Mouse (Mus musculus) hindbrain, embryonic 16.5 days (tissue): ENCODE data around the gene Tas2r126. TPM values are rescaled to one million over a fixed set of nuclear protein-coding genes. Genes with fewer than 3 reads are reported as not detected.

Source experiments
- ATAC-seq: fragments of 200-750 bp; cut with Nextera tagmentation; 2 replicates; pipeline ENCODE4 v1.8.0; 2017; ENCODE audit warnings: moderate TSS enrichment, moderate library complexity
- H3K27ac ChIP-seq: fragments of 300-500 bp; sonication (generic); 2 replicates; pipeline ENCODE4 v1.5.1; 2014; ENCODE audit warnings: low read depth, mild to moderate bottlenecking, control low read depth, low read length, moderate library complexity
- H3K27me3 ChIP-seq: fragments of 300-500 bp; sonication (generic); replicated peaks from 2 replicates; pipeline ENCODE4 v1.6.1; 2014; ENCODE audit warnings: low read length; ENCODE audit not compliant: control insufficient read depth, insufficient read depth
- H3K36me3 ChIP-seq: fragments of 300-500 bp; sonication (generic); 2 replicates; pipeline ENCODE4 v1.6.1; 2014; ENCODE audit warnings: mild to moderate bottlenecking, low read length, moderate library complexity, mixed read lengths; ENCODE audit not compliant: control insufficient read depth, insufficient read depth
- H3K4me1 ChIP-seq: fragments of 300-500 bp; sonication (generic); 2 replicates; pipeline ENCODE4 v1.6.1; 2014; ENCODE audit warnings: low read depth, low read length; ENCODE audit not compliant: control insufficient read depth, insufficient read depth
- H3K4me2 ChIP-seq: fragments of 300-500 bp; sonication (generic); 2 replicates; pipeline ENCODE4 v1.6.1; 2014; ENCODE audit warnings: mild to moderate bottlenecking, low read length, control low read depth, moderate library complexity
- H3K4me3 ChIP-seq: fragments of 300-500 bp; sonication (generic); 2 replicates; pipeline ENCODE4 v1.5.1; 2014; ENCODE audit warnings: mild to moderate bottlenecking, low read length, control low read depth, moderate library complexity
- H3K9ac ChIP-seq: fragments of 300-500 bp; sonication (generic); 2 replicates; pipeline ENCODE4 v1.6.1; 2014; ENCODE audit warnings: low read depth, mild to moderate bottlenecking, control low read depth, low read length, moderate library complexity
- H3K9me3 ChIP-seq: fragments of 300-500 bp; sonication (generic); 2 replicates; pipeline ENCODE4 v1.6.1; 2014; ENCODE audit warnings: mild to moderate bottlenecking, low read length, moderate library complexity; ENCODE audit not compliant: control insufficient read depth
- WGBS: fragments of 180-500 bp; shearing (Covaris S2); extraction: QIAGEN DNeasy Blood & Tissue Kit; methylation state at CpG from one replicate; pipeline ENCODE4 v1.1.7; 2014; 5-methylcytosine and 5-hydroxymethylcytosine counted together
- polyA plus RNA-seq: library from polyadenylated mRNA; unstranded; fragments of >200 nt; fragmentation: Nextera tagmentation; extraction: Ambion mirVana; gene quantifications from 2 replicates; pipeline ENCODE4 v1.2.1, GENCODE M21; 2015

Tas2r126 gene
- polyA plus RNA-seq, 1 experiment from 2014 or later = not detected

GRCm38 (mm10) chr6:42419443-42419842 lies 14.9 kb upstream of the Tas2r126 start:
- no peak overlapping the region for H3K4me2 ChIP-seq
- H3K27ac ChIP-seq = no peak overlapping the region
- H3K9me3 ChIP-seq = no peaks in the 10 kb centered on the region
- no peak for ATAC-seq
- no peaks in the 10 kb centered on the region for H3K36me3 ChIP-seq
- WGBS = 90% methylated on average over 2 of the region's 2 CpGs
- no peaks in the 10 kb centered on the region for H3K4me1 ChIP-seq
- no peak overlapping the region for H3K9ac ChIP-seq
- H3K27me3 ChIP-seq = no peaks in the 10 kb centered on the region
- no peak overlapping the region for H3K4me3 ChIP-seq

GRCm38 (mm10) chr6:42421439-42421838 lies 12.9 kb upstream of the Tas2r126 start:
- Histone ChIP-seq H3K27ac (no peak overlapping the region), H3K36me3 (no peaks in the 10 kb centered on the region), H3K4me2 (no peak overlapping the region), H3K4me3 (no peak overlapping the region), H3K9ac (no peak overlapping the region), H3K4me1 (no peaks in the 10 kb centered on the region), H3K27me3 (no peaks in the 10 kb centered on the region), H3K9me3 (no peaks in the 10 kb centered on the region)
- 66% methylated on average over 2 of the region's 2 CpGs for WGBS
- ATAC-seq = no peak

- Histone ChIP-seq H3K36me3 (no peaks in the 10 kb centered on the region), H3K27me3 (no peaks in the 10 kb centered on the region), H3K9me3 (no peaks in the 10 kb centered on the region), H3K27ac (no peak overlapping the region), H3K4me3 (no peak overlapping the region), H3K4me1 (no peaks in the 10 kb centered on the region), H3K4me2 (no peak overlapping the region), H3K9ac (no peak overlapping the region)
- ATAC-seq = no peak
- 97% methylated on average over 3 of the region's 3 CpGs for WGBS
Observed at GRCm38 (mm10) chr6:42424472-42424871, 9.9 kb upstream of the Tas2r126 start.

- H3K4me1 ChIP-seq = no peaks in the 10 kb centered on the region
- H3K4me2 ChIP-seq = no peak overlapping the region
- 87% methylated on average over 4 of the region's 4 CpGs for WGBS
- no peak overlapping the region for H3K4me3 ChIP-seq
- H3K27ac ChIP-seq = no peak overlapping the region
- no peaks in the 10 kb centered on the region for H3K36me3 ChIP-seq
- H3K9me3 ChIP-seq = no peaks in the 10 kb centered on the region
- no peak overlapping the region for H3K9ac ChIP-seq
- ATAC-seq = no peak
- no peaks in the 10 kb centered on the region for H3K27me3 ChIP-seq
Observed at GRCm38 (mm10) chr6:42426337-42426736, 8.0 kb upstream of the Tas2r126 start.

GRCm38 (mm10) chr6:42433554-42433953 lies 781 bp upstream of the Tas2r126 start:
- Histone ChIP-seq H3K9me3 (no peaks in the 10 kb centered on the region), H3K27me3 (no peaks in the 10 kb centered on the region), H3K27ac (no peak overlapping the region), H3K36me3 (no peaks in the 10 kb centered on the region), H3K4me1 (no peaks in the 10 kb centered on the region), H3K9ac (no peak overlapping the region), H3K4me2 (no peak overlapping the region), H3K4me3 (no peak overlapping the region)
- WGBS = 73% methylated on average over 2 of the region's 2 CpGs
- no peak for ATAC-seq

- H3K4me2 ChIP-seq = no peak overlapping the region
- H3K9ac ChIP-seq = no peak overlapping the region
- WGBS = 70% methylated on average over 2 of the region's 2 CpGs
- H3K27ac ChIP-seq = no peak overlapping the region
- ATAC-seq = no peak
- H3K9me3 ChIP-seq = no peaks in the 10 kb centered on the region
- no peaks in the 10 kb centered on the region for H3K36me3 ChIP-seq
- H3K4me3 ChIP-seq = no peak overlapping the region
- H3K27me3 ChIP-seq = no peaks in the 10 kb centered on the region
- H3K4me1 ChIP-seq = no peaks in the 10 kb centered on the region
Observed at GRCm38 (mm10) chr6:42435490-42435889, 1.2 kb downstream of the Tas2r126 start.

- Histone ChIP-seq H3K4me1 (no peaks in the 10 kb centered on the region), H3K27me3 (no peaks in the 10 kb centered on the region), H3K9me3 (no peaks in the 10 kb centered on the region), H3K4me3 (no peak overlapping the region), H3K27ac (no peak overlapping the region), H3K4me2 (no peak overlapping the region), H3K9ac (no peak overlapping the region), H3K36me3 (no peaks in the 10 kb centered on the region)
- WGBS = 79% methylated on average over 2 of the region's 2 CpGs
- ATAC-seq = no peak
Observed at GRCm38 (mm10) chr6:42441395-42441794, 7.1 kb downstream of the Tas2r126 start.

- no peak for ATAC-seq
- 86% methylated on average over 2 of the region's 2 CpGs for WGBS
- no peak overlapping the region for H3K4me3 ChIP-seq
- H3K4me1 ChIP-seq = no peaks in the 10 kb centered on the region
- no peak overlapping the region for H3K4me2 ChIP-seq
- H3K9ac ChIP-seq = no peak overlapping the region
- H3K27ac ChIP-seq = no peak overlapping the region
- H3K9me3 ChIP-seq = no peaks in the 10 kb centered on the region
- H3K27me3 ChIP-seq = no peaks in the 10 kb centered on the region
- no peaks in the 10 kb centered on the region for H3K36me3 ChIP-seq
Observed at GRCm38 (mm10) chr6:42444491-42444890, 10.2 kb downstream of the Tas2r126 start.

- Histone ChIP-seq H3K4me1 (no peaks in the 10 kb centered on the region), H3K27ac (no peak overlapping the region), H3K9ac (no peak overlapping the region), H3K4me2 (no peak overlapping the region), H3K36me3 (no peaks in the 10 kb centered on the region), H3K9me3 (no peaks in the 10 kb centered on the region), H3K4me3 (no peak overlapping the region), H3K27me3 (no peaks in the 10 kb centered on the region)
- 80% methylated on average over 2 of the region's 2 CpGs for WGBS
- no peak for ATAC-seq
Observed at GRCm38 (mm10) chr6:42447381-42447780, 13.0 kb downstream of the Tas2r126 start.

- Histone ChIP-seq H3K36me3 (no peaks in the 10 kb centered on the region), H3K4me2 (no peak within 1 kb of the TSS), H3K27ac (no peak within 1 kb of the TSS), H3K9me3 (no peaks in the 10 kb centered on the region), H3K27me3 (no peaks in the 10 kb centered on the region), H3K4me1 (no peaks in the 10 kb centered on the region), H3K9ac (no peak within 1 kb of the TSS), H3K4me3 (no peak within 1 kb of the TSS)
- ATAC-seq = no peak
- whole genome bisulfite sequencing = 83% methylated on average over 1 of the region's 1 CpGs
Observed at GRCm38 (mm10) chr6:42465096-42465495, 30.8 kb downstream of the Tas2r126 start, which contains the start of gene Olfr458. TSS of gene Olfr458 (minus strand) at chr6:42465196.
